Comparison of ENCODE assay signal across 7 mouse cellular contexts in the genomic region with DNA sequence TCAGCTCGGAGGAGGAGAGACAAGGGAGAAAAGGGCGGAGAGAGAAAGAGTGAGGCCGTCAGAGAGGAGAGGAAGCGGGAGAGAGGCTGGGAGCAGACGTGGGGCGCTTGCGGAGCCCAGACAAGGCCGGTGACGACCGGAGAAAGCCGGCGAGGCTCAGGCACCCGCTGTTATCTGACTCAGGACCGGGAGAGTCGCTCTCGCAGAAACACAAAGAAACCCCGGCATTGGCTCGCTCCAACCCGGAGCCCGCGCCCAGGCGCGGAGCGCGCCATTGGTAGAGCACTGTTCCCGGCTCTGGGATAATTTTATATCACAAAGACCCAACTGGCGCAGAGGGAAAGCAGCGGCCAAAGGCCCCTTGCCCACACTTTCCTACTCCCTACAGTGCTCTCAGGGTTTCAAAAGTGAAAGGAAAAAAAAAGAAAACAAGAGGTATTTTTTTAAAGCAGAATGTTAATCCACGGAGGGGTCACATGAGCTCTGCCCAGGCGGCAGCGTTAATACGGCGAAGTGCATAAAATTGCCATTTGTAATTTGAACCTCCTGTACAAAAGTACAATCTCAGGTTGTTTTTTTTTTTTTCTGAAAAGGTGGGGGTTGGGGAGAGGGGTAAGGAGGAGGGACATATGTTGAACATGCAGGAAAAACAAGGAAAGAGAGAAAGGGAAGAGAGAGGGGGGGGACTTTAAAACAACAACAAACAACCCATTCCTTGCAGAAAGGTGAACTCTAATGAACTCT. TPM values are rescaled to one million over a fixed set of nuclear protein-coding genes. Genes with fewer than 3 reads are reported as not detected.
DNase-seq lines count a peak whose midpoint lies in the region; ATAC-seq lines count a peak whose summit lies in the region.

No protein-coding gene starts in this region.

- H3K27me3 ChIP-seq in heart, embryonic 11.5 days (ENCODE audit: control insufficient read depth, insufficient read depth, low read length) = peaks cover 43% of the 10 kb centered on the region
- H3K27me3 ChIP-seq in kidney, embryonic 15.5 days = no peaks in the 10 kb centered on the region
- peaks cover 26% of the 10 kb centered on the region for H3K27me3 ChIP-seq in midbrain, embryonic 15.5 days (replicated peaks)

- no peaks in the 10 kb centered on the region for H3K9me3 ChIP-seq in heart, embryonic 11.5 days (replicated peaks; ENCODE audit: control insufficient read depth, low read length)
- H3K9me3 ChIP-seq in kidney, embryonic 15.5 days (replicated peaks) = no peaks in the 10 kb centered on the region
- no peaks in the 10 kb centered on the region for H3K9me3 ChIP-seq in midbrain, embryonic 15.5 days

- H3K4me2 ChIP-seq in heart, embryonic 11.5 days = peak overlapping the region; percentile 83
- H3K4me2 ChIP-seq in kidney, embryonic 15.5 days = peak overlapping the region; percentile 75
- H3K4me2 ChIP-seq in midbrain, embryonic 15.5 days = peak overlapping the region; percentile 75

- H3K9ac ChIP-seq in heart, embryonic 11.5 days (ENCODE audit: low read depth, low read length) = peak overlapping the region; percentile 95
- peak overlapping the region; percentile 98 for H3K9ac ChIP-seq in kidney, embryonic 15.5 days
- H3K9ac ChIP-seq in midbrain, embryonic 15.5 days = peak overlapping the region; percentile 69

- ATAC-seq in heart, embryonic 11.5 days (replicated peaks; ENCODE audit: insufficient number of reproducible peaks, low FRiP score, low TSS enrichment) = no peak
- no peak for ATAC-seq in kidney, embryonic 15.5 days (replicated peaks; ENCODE audit: low FRiP score)
- no peak for ATAC-seq in midbrain, embryonic 15.5 days (replicated peaks)

- WGBS in heart, embryonic 11.5 days (ENCODE audit: insufficient replicate concordance) = under 1% methylated on average over 33 of the region's 33 CpGs
- WGBS in kidney, embryonic 15.5 days = under 1% methylated on average over 33 of the region's 33 CpGs
- WGBS in midbrain, embryonic 15.5 days = under 1% methylated on average over 33 of the region's 33 CpGs

- H3K36me3 ChIP-seq in heart, embryonic 11.5 days (ENCODE audit: control insufficient read depth, insufficient read depth, low read length) = no peaks in the 10 kb centered on the region
- H3K36me3 ChIP-seq in kidney, embryonic 15.5 days = peaks cover 36% of the 10 kb centered on the region
- no peaks in the 10 kb centered on the region for H3K36me3 ChIP-seq in midbrain, embryonic 15.5 days (replicated peaks)

- 0 out of 2 replicates have a peak, but pooled peaks cover 3% of the 10 kb centered on the region for H3K4me1 ChIP-seq in heart, embryonic 11.5 days (ENCODE audit: control insufficient read depth, insufficient read depth, low read length)
- 0 out of 2 replicates have a peak, but pooled peaks cover 7% of the 10 kb centered on the region for H3K4me1 ChIP-seq in kidney, embryonic 15.5 days
- H3K4me1 ChIP-seq in midbrain, embryonic 15.5 days = peaks cover 12% of the 10 kb centered on the region; the same call in 1 of the 2 replicates

- peak overlapping the region; percentile 96 for H3K27ac ChIP-seq in heart, embryonic 11.5 days (ENCODE audit: low read depth, low read length)
- H3K27ac ChIP-seq in kidney, embryonic 15.5 days = peak overlapping the region; percentile 100
- peak overlapping the region; percentile 94 for H3K27ac ChIP-seq in midbrain, embryonic 15.5 days

- DNase-seq in ovary, postnatal 10 days (ENCODE audit: low spot score) = peak; percentile 38
- no peak for DNase-seq in ovary, adult 18-20 months (ENCODE audit: low spot score)
- peak; percentile 70 for DNase-seq in embryo, embryonic 11 days
- DNase-seq in layer of hippocampus, adult 11-12 months (ENCODE audit: low spot score) = no peak

- H3K4me3 ChIP-seq in heart, embryonic 11.5 days (ENCODE audit: low read depth, low read length) = peak overlapping the region; percentile 79
- H3K4me3 ChIP-seq in kidney, embryonic 15.5 days (replicated peaks) = peak overlapping the region; percentile 84
- H3K4me3 ChIP-seq in midbrain, embryonic 15.5 days = peak overlapping the region; percentile 54

RNA-seq across cellular contexts. Expression of gene Nr2f2, which starts 7.5 kb away (rescaled TPM):
- polyA plus RNA-seq in heart, embryonic 11.5 days (2014; fragmentation: Nextera tagmentation; extraction: Ambion mirVana) = 30.4 and 34.4 TPM in 2 replicates
- polyA plus RNA-seq in kidney, embryonic 15.5 days (2015; fragmentation: Nextera tagmentation; extraction: Ambion mirVana) = 230 and 240 TPM in 2 replicates
- polyA plus RNA-seq in midbrain, embryonic 15.5 days (2015; fragmentation: Nextera tagmentation; extraction: Ambion mirVana) = 84.8 and 98.4 TPM in 2 replicates

Comparison
In these comparisons a context has a peak if more than half of its experiments do, and no peak if none do; other contexts are left out.
1. DNase-seq: peak in ovary, postnatal 10 days (single experiment) and embryo, embryonic 11 days (single experiment); none in ovary, adult 18-20 months (single experiment) and layer of hippocampus, adult 11-12 months (single experiment).
2. Peak in every context shown above with its lines, with median percentiles within 50 percentile points of each other: H3K27ac ChIP-seq, H3K4me2 ChIP-seq, H3K4me3 ChIP-seq and H3K9ac ChIP-seq.